Mouse (Mus musculus) kidney, adult 2 months (tissue): Measurements from ENCODE around the gene Spata13.

Source experiments
- CTCF ChIP-seq: fragments of 200-500 bp; conservative IDR thresholded peaks from 2 replicates; pipeline ENCODE4 v1.5.1; 2011; ENCODE audit warnings: low read depth, mild to moderate bottlenecking, control low read depth, low read length, moderate library complexity, mixed read lengths; ENCODE audit not compliant: insufficient read depth, insufficient read length
- POLR2A ChIP-seq: fragments of 200-500 bp; IDR thresholded peaks from one replicate; pipeline ENCODE4 v1.6.1; 2011; ENCODE audit warnings: low read depth, low read length, control low read depth

DNA sequence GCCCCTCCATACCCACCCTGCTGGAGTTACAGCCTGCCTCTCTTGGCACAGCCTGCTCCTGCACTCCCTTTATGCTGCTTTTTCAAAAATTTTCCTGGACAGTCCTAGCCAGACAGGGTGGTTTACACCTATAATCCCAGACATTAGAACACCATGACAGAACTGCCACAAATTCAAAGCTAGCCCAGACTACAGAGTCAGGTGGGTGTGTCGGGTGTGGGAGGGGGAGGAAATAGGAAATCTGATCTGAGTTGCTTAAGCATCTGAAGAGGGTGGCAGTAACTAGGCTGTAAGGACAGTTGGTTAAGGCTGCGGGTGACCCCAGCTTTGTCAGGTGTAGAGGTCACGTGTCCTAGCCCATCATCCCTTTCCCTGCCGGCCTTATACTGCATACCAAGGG, 93.3 kb downstream of the Spata13 start:
- no peak for TF ChIP-seq POLR2A
- no peak for TF ChIP-seq CTCF
